Mouse (Mus musculus) cortical plate, adult 2 months (tissue): ENCODE data around the gene Gm11596. TPM values are rescaled to one million over a fixed set of nuclear protein-coding genes. Genes with fewer than 3 reads are reported as not detected.

Source experiments
- H3K27ac ChIP-seq: fragments of 200-500 bp; 2 replicates; pipeline ENCODE4 v1.5.1; 2012; ENCODE audit warnings: low read length, control low read depth, inconsistent platforms; ENCODE audit not compliant: insufficient read depth
- H3K4me1 ChIP-seq: fragments of 200-500 bp; 2 replicates; pipeline ENCODE4 v1.6.1; 2011; ENCODE audit warnings: low read length; ENCODE audit not compliant: control insufficient read depth, insufficient read depth
- H3K4me3 ChIP-seq: fragments of 200-500 bp; 2 replicates; pipeline ENCODE4 v1.5.1; 2011; ENCODE audit warnings: mild to moderate bottlenecking, low read length, control low read depth; ENCODE audit not compliant: insufficient read depth
- CTCF ChIP-seq: fragments of 200-500 bp; IDR thresholded peaks from 2 replicates; pipeline ENCODE4 v1.5.1; 2011; ENCODE audit warnings: mild to moderate bottlenecking, control low read depth, low read length; ENCODE audit not compliant: insufficient read depth; ENCODE audit errors: extremely low read depth
- POLR2A ChIP-seq: fragments of 200-500 bp; IDR thresholded peaks from 2 replicates; pipeline ENCODE4 v1.6.1; 2011; ENCODE audit warnings: mild to moderate bottlenecking, low read length, control low read depth; ENCODE audit not compliant: insufficient read depth; ENCODE audit errors: extremely low read depth
- polyA plus RNA-seq: library from polyadenylated mRNA; depleted of rRNA; stranded (reverse); fragments of >200 nt; gene quantifications from 2 replicates; pipeline ENCODE4 v1.2.3, GENCODE M21; 2012; rRNA removed

The Gm11596 gene
- polyA plus RNA-seq, 1 experiment, result not detected

GRCm38 (mm10) chr11:99768410-99768809, 24.9 kb downstream of the Gm11596 start:
- TF ChIP-seq CTCF (no peak), POLR2A (no peak)
- Histone ChIP-seq H3K4me1 (no peaks in the 10 kb centered on the region), H3K27ac (no peak overlapping the region), H3K4me3 (no peak overlapping the region)

- H3K4me1 ChIP-seq, result no peaks in the 10 kb centered on the region
These were observed 34.4 kb downstream of the Gm11596 start for GRCm38 (mm10) chr11:99758877-99759276.

GRCm38 (mm10) chr11:99743985-99744384, 49.3 kb downstream of the Gm11596 start:
- H3K4me1 ChIP-seq, result no peaks in the 10 kb centered on the region
- TF ChIP-seq POLR2A (no peak), CTCF (no peak)

More at GRCm38 (mm10) chr11:99758877-99759276, 34.4 kb downstream of the Gm11596 start:
- H3K27ac ChIP-seq, result no peak overlapping the region
- TF ChIP-seq POLR2A, result no peak
- TF ChIP-seq CTCF, result no peak
- H3K4me3 ChIP-seq, result no peak overlapping the region

More at GRCm38 (mm10) chr11:99743985-99744384, 49.3 kb downstream of the Gm11596 start:
- Histone ChIP-seq H3K27ac (no peak overlapping the region), H3K4me3 (no peak overlapping the region)

Other genes starting within 250 kb of the Gm11596 start
- gene Krtap3-3, start 242.6 kb downstream of the Gm11596 start, polyA plus RNA-seq, result not detected in 2 replicates
- gene Krtap3-2, start 236.6 kb downstream of the Gm11596 start, polyA plus RNA-seq, result not detected in 2 replicates
- not detected in 2 replicates for gene Gm11939, start 234.0 kb downstream of the Gm11596 start, polyA plus RNA-seq
- not detected in 2 replicates for gene Krtap3-1, start 226.8 kb downstream of the Gm11596 start, polyA plus RNA-seq
- not detected in 2 replicates for gene Krtap1-5, start 212.5 kb downstream of the Gm11596 start, polyA plus RNA-seq
- not detected in 2 replicates for gene Krtap1-4, start 209.8 kb downstream of the Gm11596 start, polyA plus RNA-seq
- not detected in 2 replicates for gene Krtap1-3, start 202.1 kb downstream of the Gm11596 start, polyA plus RNA-seq
- not detected in 2 replicates for gene Krtap9-3, start 195.4 kb downstream of the Gm11596 start, polyA plus RNA-seq
- not detected in 2 replicates for gene Gm11938, start 190.2 kb downstream of the Gm11596 start, polyA plus RNA-seq
- not detected in 2 replicates for gene Gm11937, start 183.3 kb downstream of the Gm11596 start, polyA plus RNA-seq
- not detected in 2 replicates for gene Krtap2-4, start 178.6 kb downstream of the Gm11596 start, polyA plus RNA-seq
- gene Gm11562, start 173.0 kb downstream of the Gm11596 start, polyA plus RNA-seq, result not detected in 2 replicates
- not detected in 2 replicates for gene Krtap4-1, start 165.2 kb downstream of the Gm11596 start, polyA plus RNA-seq
- gene Krtap4-2, start 158.4 kb downstream of the Gm11596 start, polyA plus RNA-seq, result not detected in 2 replicates
- not detected in 2 replicates for gene Krtap4-7, start 149.4 kb downstream of the Gm11596 start, polyA plus RNA-seq
- not detected in 2 replicates for gene Gm11555, start 143.2 kb downstream of the Gm11596 start, polyA plus RNA-seq
- gene Gm11563, start 134.5 kb downstream of the Gm11596 start, polyA plus RNA-seq, result not detected in 2 replicates
- gene Krtap4-6, start 127.5 kb downstream of the Gm11596 start, polyA plus RNA-seq, result not detected in 2 replicates
- not detected in 2 replicates for gene Gm14190, start 102.7 kb downstream of the Gm11596 start, polyA plus RNA-seq
- not detected in 2 replicates for gene Gm14180, start 59.2 kb downstream of the Gm11596 start, polyA plus RNA-seq
- gene Gm11595, start 20.6 kb downstream of the Gm11596 start, polyA plus RNA-seq, result not detected in 2 replicates
- gene Krtap4-8, start 12.8 kb downstream of the Gm11596 start, polyA plus RNA-seq, result not detected in 2 replicates
- gene Krtap4-9, start 8.3 kb downstream of the Gm11596 start, polyA plus RNA-seq, result not detected in 2 replicates
- gene Gm11569, start 5.5 kb upstream of the Gm11596 start, polyA plus RNA-seq, result not detected in 2 replicates
- gene Gm11554, start 11.0 kb upstream of the Gm11596 start, polyA plus RNA-seq, result not detected in 2 replicates
- gene Krtap4-13, start 16.4 kb upstream of the Gm11596 start, polyA plus RNA-seq, result not detected in 2 replicates
- not detected in 2 replicates for gene Gm11564, start 22.2 kb upstream of the Gm11596 start, polyA plus RNA-seq
- not detected in 2 replicates for gene 2300003K06Rik, start 44.6 kb upstream of the Gm11596 start, polyA plus RNA-seq
- gene Krtap4-16, start 58.1 kb upstream of the Gm11596 start, polyA plus RNA-seq, result not detected in 2 replicates
- gene Gm11568, start 64.5 kb upstream of the Gm11596 start, polyA plus RNA-seq, result not detected in 2 replicates
- gene Gm11559, start 71.0 kb upstream of the Gm11596 start, polyA plus RNA-seq, result not detected in 2 replicates
- not detected in 2 replicates for gene Krtap9-1, start 79.9 kb upstream of the Gm11596 start, polyA plus RNA-seq
- gene Gm11567, start 85.7 kb upstream of the Gm11596 start, polyA plus RNA-seq, result not detected in 2 replicates
- gene Krtap31-1, start 114.5 kb upstream of the Gm11596 start, polyA plus RNA-seq, result not detected in 2 replicates
- not detected in 2 replicates for gene Gm11565, start 121.3 kb upstream of the Gm11596 start, polyA plus RNA-seq
- gene Krtap31-2, start 142.8 kb upstream of the Gm11596 start, polyA plus RNA-seq, result not detected in 2 replicates
- not detected in 2 replicates for gene Krtap9-5, start 155.0 kb upstream of the Gm11596 start, polyA plus RNA-seq
- not detected in 2 replicates for gene Krtap29-1, start 185.6 kb upstream of the Gm11596 start, polyA plus RNA-seq
- not detected in 2 replicates for gene Krtap16-1, start 193.1 kb upstream of the Gm11596 start, polyA plus RNA-seq
- gene Krtap17-1, start 200.5 kb upstream of the Gm11596 start, polyA plus RNA-seq, result not detected in 2 replicates
- 0.06 TPM in 1 of 2 replicates, not detected in the other for gene Krt33a, start 222.7 kb upstream of the Gm11596 start, polyA plus RNA-seq
- gene Krt33b, start 236.4 kb upstream of the Gm11596 start, polyA plus RNA-seq, result not detected in 2 replicates
- gene Krt34, start 248.1 kb upstream of the Gm11596 start, polyA plus RNA-seq, result not detected in 2 replicates